Mouse (Mus musculus) right cerebral cortex, adult 2 months (tissue): ENCODE data around the gene Mab21l1.

Experiments
- DNase-seq, 2 experiments: peaks; one replicate each; pipeline ENCODE4 v3.0.0; 2021 to 2022; ENCODE audit warnings: low spot score in 2 of 2

The Mab21l1 gene

DNA sequence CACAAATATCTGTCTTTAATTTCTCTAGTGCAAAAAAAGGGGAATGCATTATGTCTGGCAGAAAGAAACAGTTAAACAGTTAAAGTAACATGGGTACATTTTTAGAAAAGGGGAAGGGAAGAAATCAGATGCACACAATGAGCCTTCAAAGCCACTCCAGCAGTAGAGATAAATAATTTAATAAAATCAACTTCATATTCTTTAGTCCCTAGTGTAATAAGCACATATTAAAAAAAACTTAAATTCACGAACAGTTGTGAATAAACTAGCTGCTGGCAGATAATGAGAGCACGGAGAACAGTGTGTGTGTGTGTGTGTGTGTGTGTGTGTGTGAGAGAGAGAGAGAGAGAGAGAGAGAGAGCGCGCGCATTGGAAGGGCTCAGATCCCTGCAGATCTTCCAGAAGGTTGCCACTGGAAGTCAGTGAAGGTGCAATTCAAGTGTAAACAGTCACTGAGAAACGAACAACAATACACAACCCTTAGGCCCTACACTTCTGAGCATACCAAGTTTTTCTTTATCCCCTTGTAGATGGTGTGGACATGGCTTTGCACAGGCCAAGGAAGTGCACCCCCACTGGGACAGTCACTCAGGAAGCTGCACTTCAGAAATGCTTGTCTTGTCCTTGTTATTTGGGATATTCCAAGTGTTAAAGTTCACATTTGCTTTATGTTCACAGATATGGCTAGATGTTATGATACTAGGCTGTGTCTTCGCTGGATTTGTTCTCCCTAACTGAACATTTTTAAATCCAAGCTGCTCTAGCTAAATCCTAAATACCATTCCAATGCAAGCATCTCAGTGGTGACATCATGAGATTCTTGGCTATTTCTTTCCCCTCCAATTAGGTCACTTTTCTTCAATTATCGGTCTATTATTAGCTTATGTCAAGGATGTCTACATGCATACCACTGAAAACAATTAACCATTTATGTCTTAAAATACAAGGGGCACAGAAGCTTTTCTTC lies 3.3 kb upstream of the Mab21l1 start:
- no peak for DNase-seq

- DNase-seq: no peak
Observed at GRCm38 (mm10) chr3:55780120-55781070, 1.9 kb upstream of the Mab21l1 start.

GRCm38 (mm10) chr3:55781429-55782055 lies 768 bp upstream of the Mab21l1 start:
- DNase-seq: no peak

- DNase-seq: no peak
Observed at GRCm38 (mm10) chr3:55782771-55783170, 461 bp downstream of the Mab21l1 start.

GRCm38 (mm10) chr3:55783171-55784081 lies 1.1 kb downstream of the Mab21l1 start:
- no peak for DNase-seq

- no peak for DNase-seq
Observed at GRCm38 (mm10) chr3:55784101-55784500, 1.8 kb downstream of the Mab21l1 start.

- DNase-seq: no peak
Observed at GRCm38 (mm10) chr3:55785266-55785980, 3.1 kb downstream of the Mab21l1 start.

- DNase-seq: no peak
Observed at GRCm38 (mm10) chr3:55785981-55786725, 3.8 kb downstream of the Mab21l1 start.

DNA sequence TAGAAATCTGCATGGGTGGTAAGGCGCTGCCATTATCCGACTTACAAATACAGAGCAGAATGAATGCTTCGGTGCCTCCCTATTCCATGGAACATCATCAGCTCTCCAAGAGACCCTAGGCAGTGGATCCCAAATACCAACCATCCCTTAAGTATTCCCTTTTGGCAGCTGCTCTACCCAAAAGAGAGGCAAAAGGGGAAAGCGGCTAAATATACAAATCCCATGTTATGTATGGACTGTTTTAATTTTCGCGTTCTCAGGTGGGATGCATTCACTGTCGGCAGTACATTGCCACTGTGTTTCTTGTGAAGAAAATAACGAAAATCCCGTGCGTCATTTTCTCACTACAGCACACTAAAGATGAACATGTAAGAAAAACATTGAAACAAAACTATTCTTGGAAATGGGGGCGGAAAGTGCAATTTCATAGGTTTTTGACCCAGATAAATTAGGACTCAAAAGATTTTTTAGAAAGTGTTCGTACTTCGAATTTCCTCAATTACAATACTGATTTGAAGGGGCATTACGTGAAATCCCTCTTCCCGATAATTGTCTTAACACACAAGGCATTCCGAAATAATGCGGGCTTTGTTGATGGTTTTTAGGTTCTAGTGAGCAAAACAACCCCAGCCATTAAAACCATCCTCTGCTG lies 4.7 kb downstream of the Mab21l1 start:
- no peak for DNase-seq

DNA sequence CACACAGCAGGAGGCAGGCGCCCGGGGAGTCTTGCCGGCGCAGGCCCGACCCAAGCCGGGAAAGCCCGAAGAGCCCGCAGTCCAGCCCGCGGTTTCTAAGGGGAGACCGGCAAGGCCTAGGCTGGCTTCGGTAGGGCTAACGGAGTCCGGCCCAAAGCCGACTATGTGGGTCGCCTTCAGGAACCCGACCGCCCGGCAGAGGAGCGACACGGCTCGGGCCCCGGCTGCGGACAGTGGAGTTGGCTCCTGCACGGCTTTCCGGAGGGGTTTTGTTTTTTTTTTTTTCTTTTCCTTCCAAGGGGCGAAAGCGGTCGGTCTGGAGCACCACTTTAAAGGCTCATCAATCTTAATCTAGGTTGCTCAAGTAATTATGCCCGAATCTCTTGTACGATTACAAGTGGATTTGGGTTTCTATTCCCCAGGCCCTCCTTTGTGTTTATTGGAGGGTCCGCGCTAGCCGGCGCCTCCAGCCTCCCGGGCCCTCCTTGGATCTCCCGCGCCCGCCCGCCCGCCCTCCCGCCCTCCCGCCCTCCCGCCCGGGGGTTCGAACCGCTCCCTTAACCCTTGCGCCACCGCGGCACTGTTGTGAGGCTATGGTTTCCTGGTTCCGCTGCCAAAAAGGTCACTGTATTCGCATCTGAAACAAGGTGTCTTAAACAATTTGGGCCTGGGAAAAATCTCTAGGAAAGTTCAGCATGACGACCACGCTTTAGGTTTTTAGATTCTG lies 5.3 kb downstream of the Mab21l1 start:
- no peak for DNase-seq

DNA sequence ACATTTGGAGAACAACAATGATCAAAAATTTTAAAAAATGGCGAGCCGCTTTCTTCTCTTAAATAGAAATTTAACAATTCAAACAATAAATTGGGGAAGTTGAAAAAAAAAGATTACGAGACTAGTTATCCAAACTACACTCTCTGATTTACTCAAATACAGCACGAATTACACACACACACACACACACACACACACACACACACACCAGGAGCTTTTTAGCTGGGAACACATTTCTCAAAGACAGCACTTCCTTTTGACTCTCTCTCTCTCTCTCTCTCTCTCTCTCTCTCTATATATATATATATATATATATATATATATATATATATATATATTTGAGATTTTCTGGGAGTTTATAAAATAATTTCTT lies 5.9 kb downstream of the Mab21l1 start:
- no peak for DNase-seq

- DNase-seq: no peak
Observed at GRCm38 (mm10) chr3:55788621-55789201, 6.4 kb downstream of the Mab21l1 start.

DNA sequence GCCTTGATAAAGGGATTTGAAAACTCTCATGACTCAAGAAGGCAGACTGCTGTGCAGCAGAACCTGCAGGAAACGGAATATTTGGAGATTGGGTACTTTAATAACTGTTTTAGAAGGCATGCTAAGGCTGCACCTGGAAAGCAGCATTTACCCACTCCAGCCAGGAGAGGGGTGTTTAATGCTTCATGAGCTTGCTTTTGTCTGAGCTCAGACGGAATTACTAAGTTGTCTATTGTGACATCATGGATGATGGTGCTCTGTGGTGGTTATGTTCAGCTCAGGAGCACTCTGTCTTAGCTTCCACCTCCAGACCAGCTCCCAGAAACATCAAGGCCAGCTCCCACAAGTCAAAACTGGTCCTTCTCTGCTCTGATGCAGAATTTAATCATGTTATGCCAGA lies 7.5 kb downstream of the Mab21l1 start:
- no peak for DNase-seq

GRCm38 (mm10) chr3:55790609-55791008 lies 8.3 kb downstream of the Mab21l1 start:
- DNase-seq: no peak

DNA sequence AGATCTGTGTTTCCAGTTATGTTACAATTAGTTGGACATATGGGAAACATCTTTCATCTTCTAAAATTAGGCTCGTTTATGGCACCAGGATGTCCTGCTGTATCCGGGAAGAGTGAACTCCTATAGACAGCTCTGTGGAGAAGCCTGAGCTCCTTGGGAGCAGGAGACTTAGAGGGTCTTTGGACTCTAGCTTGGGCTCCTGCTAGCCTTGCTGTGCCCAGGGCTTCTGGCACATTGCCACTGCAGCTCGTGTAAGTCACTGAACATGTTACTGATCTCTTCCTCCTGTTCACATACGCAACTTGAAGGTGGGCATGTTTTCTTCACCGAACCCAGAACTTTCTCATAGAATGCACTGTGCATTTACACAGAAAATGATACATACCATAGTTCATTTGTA lies 9.9 kb downstream of the Mab21l1 start:
- no peak for DNase-seq

- DNase-seq: no peak
Observed at GRCm38 (mm10) chr3:55793842-55794575, 11.7 kb downstream of the Mab21l1 start.

DNA sequence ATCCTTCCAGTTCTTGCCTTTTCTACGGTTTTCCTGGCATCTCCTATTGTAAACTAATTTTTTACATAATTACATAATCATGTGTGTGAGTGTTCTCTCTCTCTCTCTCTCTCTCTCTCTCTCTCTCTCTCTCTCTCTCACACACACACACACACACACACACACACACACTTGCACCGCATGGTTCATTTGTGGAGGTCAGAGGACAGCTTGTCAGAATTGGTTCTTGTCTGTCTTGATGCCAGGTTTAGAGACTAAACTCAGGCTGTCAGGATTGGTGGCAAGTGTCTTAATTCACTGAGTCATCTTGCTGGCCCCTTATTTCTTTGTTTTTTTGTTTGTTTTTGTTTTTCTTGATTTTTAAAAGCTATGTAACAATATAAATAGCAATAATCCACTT lies 12.5 kb downstream of the Mab21l1 start:
- no peak for DNase-seq
